In the genomic region with DNA sequence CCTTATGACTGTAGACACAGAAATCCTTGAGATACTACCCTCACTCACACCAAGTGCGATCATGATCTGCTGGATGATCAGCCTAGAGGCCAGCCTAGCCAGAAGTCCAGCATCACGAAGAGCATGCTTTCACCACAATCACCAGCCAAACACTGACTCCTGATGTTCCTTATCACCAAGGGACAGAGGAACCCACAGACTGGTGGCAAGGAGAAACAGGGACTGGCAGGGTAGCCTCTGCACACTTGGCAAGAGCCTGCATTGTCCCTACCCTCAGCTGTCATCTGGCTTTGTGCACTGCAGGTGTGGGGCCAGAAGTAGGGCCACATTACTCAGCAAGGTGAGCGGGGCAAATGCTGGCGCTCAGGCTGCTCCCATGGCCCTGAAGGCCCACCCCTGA, we compare ENCODE assay signal across 13 mouse cellular contexts.
"Had no signal": no experiment of that assay in that cellular context is flagged by ENCODE, and none has a peak within 500 bp of the region (broad histone marks: within the 10 kb centered on the region; RNA-seq: fewer than 3 reads in every experiment).

No protein-coding gene starts in this region.

- H3K4me3 ChIP-seq: limb, embryonic 15.5 days; lung, embryonic 15.5 days had no signal

- ATAC-seq: inflammation-experienced regulatory T-cells, adult 6 months; intestine, postnatal 0 days had no signal

- H3K9ac ChIP-seq: limb, embryonic 15.5 days; lung, embryonic 15.5 days had no signal

- H3K4me1 ChIP-seq: limb, embryonic 15.5 days; lung, embryonic 15.5 days had no signal

- DNase-seq: kidney, adult 8-10 months; kidney, postnatal 25 days; layer of hippocampus, adult 9-11 months; layer of hippocampus, postnatal 36 days; lung, postnatal 14 days; right cerebral cortex, postnatal 14 days; thymus, adult 18-20 months; thymus, postnatal 14 days had no signal

- H3K27ac ChIP-seq: limb, embryonic 15.5 days; lung, embryonic 15.5 days; macrophage had no signal

- H3K27me3 ChIP-seq: limb, embryonic 15.5 days; lung, embryonic 15.5 days had no signal

- H3K4me2 ChIP-seq: limb, embryonic 15.5 days; lung, embryonic 15.5 days had no signal

- H3K9me3 ChIP-seq: limb, embryonic 15.5 days; lung, embryonic 15.5 days had no signal
